Mouse (Mus musculus) erythroid progenitor cell, adult 5-6 weeks (primary cell): ENCODE measurements around the gene D430041D05Rik. TPM values are rescaled to one million over a fixed set of nuclear protein-coding genes. Genes with fewer than 3 reads are reported as not detected.

ENCODE experiments used
- ATAC-seq: replicated peaks from 2 replicates; pipeline ENCODE4 v1.8.0; 2016; ENCODE audit warnings: moderate number of reproducible peaks, mild to moderate bottlenecking, moderate TSS enrichment, inconsistent platforms; ENCODE audit not compliant: poor library complexity, low FRiP score, severe bottlenecking
- total RNA-seq, 2 experiments: library from RNA; stranded (forward) in 1 of 2; stranded (reverse) in 1 of 2; fragments of 150-400 nt in 1 of 2; fragments of 186-747, 209-891 nt in 1 of 2; gene quantifications; 2 replicates each; pipeline versions ENCODE4 v1.2.3 to v1.2.4; 2015 to 2017; ENCODE audit warnings: low replicate concordance in 2 of 2

The D430041D05Rik gene
- not detected in 2 replicates for total RNA-seq (2015; ENCODE audit: low replicate concordance)
- not detected in 2 replicates for total RNA-seq (2017; ENCODE audit: low replicate concordance)

GRCm38 (mm10) chr2:104410963-104411545 is at the start of gene D430041D05Rik:
D430041D05Rik (minus strand) TSS chr2:104411013.
- no peak for ATAC-seq

DNA sequence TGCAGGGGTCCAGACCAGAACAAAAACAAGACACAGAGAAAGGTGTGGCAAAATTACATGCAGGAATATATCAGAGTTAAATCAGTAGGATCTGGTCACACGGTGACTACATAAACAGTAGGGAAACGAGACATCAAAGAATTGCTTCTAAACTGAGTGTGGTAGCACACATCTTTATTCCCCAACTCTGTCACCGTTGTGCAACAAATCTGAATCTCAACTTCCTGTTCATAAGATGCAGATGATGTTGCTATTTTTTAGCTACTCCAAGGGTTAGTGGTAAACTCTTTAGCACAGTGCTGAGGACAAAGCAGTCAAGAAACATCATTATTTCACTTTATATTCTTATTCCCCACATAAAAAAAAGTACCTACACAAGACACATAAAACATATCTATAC is 49.2 kb upstream of the D430041D05Rik start:
- no peak for ATAC-seq

GRCm38 (mm10) chr2:104458569-104459332 is 47.9 kb upstream of the D430041D05Rik start:
- no peak for ATAC-seq

GRCm38 (mm10) chr2:104457106-104457505 is 46.3 kb upstream of the D430041D05Rik start:
- no peak for ATAC-seq

DNA sequence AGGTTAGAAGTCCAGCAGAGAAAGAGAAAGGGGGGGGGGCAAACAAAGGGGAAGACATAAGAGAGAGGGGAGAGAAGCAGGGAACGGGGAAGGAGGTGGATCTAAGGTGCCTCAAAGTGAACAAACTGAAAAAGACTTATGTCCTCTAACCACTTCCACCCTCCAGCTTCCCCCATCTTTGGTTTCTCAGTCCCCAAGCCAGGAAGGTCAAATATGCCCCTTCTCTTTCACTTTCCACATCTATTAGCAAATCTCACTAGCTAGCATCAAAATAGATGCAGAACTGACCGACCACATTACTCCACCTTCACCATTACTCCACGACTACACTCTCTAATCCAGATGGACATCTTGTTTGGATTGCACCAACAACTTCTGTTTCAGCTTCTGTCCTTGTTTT is 39.9 kb upstream of the D430041D05Rik start:
- no peak for ATAC-seq

DNA sequence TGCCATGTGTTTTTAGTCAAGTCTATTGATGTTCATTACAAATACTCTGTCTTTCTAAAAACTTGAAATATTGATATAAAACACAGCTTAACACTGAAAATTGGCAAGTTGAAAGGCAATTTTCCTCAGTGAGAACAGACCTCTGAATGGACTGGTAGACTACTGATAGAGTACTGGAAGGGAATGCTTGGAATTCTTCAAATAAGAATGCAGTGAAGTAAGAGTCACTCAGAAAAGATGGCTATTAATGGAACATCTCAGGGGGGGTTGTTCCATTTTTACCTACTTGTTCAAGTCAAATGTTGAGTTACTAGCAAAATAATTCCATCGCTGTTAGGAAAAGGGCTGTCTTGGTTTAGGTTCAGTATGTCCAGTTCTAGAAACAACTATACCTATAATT is 38.4 kb upstream of the D430041D05Rik start:
- no peak for ATAC-seq

GRCm38 (mm10) chr2:104448201-104448600 is 37.4 kb upstream of the D430041D05Rik start:
- no peak for ATAC-seq

- no peak for ATAC-seq
Observed at GRCm38 (mm10) chr2:104446016-104446415, 35.2 kb upstream of the D430041D05Rik start.

DNA sequence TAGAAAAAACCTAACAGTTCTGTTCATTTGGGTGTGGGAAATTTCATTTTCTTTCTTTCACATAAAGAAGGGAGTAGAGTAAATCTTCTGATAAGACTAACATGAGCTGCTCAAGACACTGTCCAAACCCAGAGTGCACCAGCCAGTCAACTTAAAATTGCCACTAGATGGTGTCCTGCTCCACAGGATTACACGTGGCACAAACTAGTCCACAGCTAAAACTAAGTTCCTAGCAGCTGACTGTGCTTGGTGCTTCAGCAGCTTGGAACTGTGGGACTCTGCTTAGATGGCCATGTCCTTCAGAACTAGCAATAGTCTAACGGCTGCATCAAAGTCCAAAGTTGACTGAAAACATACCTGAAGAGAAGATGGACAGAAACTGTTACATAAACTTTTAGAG is 34.0 kb upstream of the D430041D05Rik start:
- no peak for ATAC-seq

- ATAC-seq, result no peak
Observed at GRCm38 (mm10) chr2:104442341-104442740, 31.5 kb upstream of the D430041D05Rik start.

DNA sequence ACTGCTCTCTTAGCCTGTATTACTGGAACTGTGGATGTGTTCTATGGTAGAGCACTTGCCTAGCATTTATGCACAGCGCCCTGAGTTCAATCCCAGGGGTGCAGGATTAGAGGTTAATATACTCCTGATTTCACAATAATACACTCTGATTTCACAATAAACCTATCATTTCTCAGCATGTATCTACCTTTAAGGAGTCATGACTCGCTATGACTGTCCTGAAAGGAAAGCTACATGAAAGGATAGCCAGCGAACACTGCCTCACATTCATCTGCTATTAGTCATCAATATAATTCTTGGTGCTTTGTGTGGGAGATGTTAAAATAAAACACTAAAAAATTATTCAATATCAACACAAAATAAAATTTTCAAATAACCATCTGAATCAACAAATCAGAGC is 25.4 kb upstream of the D430041D05Rik start:
- no peak for ATAC-seq

DNA sequence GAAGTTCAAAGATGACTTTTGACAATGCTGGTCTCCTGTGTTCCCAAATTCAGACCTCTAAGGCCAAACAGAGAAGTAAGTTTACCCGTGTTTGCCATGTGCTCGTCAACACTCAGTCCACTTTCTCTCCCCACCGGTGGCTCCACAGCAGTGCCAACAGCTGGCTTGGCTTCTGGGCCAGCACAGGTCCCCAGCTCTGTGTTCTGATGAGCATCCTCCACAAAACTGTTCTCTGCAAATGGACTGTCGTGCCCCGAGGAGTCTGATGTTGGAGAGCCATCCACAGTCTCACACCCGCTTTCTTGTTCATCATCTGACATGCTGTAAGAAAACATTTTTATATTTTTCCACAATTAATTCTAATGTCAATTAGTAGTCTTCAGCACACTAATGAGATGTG is 20.3 kb upstream of the D430041D05Rik start:
- ATAC-seq, result no peak

DNA sequence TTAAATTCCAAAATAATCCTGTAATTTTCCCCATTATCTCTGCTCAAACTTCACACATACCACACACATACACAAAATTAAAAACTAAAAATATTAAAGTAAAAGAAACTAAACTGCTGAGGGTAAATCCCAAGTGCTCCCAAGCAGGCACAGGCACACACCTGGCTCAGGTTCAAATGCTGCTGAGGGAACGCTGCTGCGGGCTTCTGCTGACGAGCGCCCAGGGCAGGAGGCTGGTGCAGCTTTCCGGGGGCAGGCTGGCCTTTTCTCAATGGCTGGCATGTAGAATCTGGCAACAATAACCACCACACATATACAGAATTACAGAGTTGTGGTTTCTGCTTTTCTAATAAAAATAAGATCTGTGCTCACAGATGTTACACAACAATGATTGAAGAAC is 19.8 kb upstream of the D430041D05Rik start:
- ATAC-seq, result no peak

DNA sequence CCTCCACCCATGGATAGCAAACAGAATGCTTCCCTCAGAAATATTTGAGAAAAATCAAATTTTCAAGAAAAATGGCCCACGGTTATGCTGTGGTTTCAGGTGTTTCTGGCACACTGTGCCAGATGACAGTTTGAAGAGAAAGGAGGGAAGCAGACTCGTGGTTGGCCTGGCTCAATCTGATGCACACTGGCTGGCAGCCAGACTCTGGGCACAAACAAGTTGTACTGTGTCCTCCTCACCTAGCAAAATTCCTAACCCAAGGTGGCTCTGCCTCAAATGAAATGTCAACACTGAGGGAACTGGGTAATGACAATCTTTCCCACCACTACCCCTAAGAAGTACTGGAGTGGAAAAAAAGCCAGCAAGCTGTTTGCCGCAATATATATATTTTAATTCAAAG is 15.3 kb upstream of the D430041D05Rik start:
- ATAC-seq, result no peak

GRCm38 (mm10) chr2:104422230-104422629 is 11.4 kb upstream of the D430041D05Rik start:
- ATAC-seq, result no peak

- no peak for ATAC-seq
Observed at GRCm38 (mm10) chr2:104420805-104421204, 10.0 kb upstream of the D430041D05Rik start.

- no peak for ATAC-seq
Observed at GRCm38 (mm10) chr2:104419999-104420398, 9.2 kb upstream of the D430041D05Rik start.

DNA sequence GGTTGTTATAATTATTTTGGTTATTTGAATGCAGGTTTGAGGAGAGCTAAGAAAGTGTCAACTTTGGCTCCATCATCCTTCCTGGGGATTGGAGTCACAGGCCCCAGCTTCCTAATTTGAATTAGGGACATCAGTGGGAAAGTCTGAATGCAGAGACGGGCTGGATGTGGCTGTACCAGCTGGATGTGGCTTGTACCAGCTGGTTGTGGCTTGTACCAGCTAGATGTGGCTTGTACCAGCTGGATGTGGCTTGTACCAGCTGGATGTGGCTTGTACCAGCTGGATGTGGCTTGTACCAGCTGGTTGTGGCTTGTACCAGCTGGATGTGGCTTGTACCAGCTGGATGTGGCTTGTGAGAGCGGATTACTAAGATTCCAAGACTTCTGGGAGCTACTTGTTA is 8.6 kb upstream of the D430041D05Rik start:
- no peak for ATAC-seq

GRCm38 (mm10) chr2:104413011-104413410 is 2.2 kb upstream of the D430041D05Rik start:
- no peak for ATAC-seq

DNA sequence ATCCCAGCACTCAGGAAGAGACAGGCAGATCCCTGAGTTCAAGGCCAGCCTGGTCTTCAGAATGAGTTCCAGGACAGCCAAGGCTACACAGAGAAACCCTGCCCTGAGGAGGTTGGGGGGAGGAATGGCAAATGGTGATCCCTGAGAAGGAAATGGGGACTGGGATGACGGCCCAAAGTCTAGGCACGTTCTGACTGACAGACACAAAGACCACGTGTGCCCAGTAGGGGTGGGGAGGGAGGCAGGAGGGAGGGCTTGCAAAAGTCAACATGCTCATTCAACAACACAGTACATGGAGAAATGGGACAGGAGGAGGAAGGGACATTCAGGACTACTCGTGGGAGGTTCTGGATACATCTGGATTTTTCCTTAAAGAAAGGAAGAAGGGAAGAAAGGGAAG is 1.7 kb upstream of the D430041D05Rik start:
- ATAC-seq, result no peak

GRCm38 (mm10) chr2:104411806-104412205 is 993 bp upstream of the D430041D05Rik start:
- no peak for ATAC-seq
